Mouse (Mus musculus): ENCODE data around the gene Colec11. TPM values are rescaled to one million over a fixed set of nuclear protein-coding genes. Genes with fewer than 3 reads are reported as not detected.

Colec11 gene
- total RNA-seq, 2 experiments from 2014 or later: 4.2 to 6.3 TPM

GRCm38 (mm10) chr12:28607546-28608305 lies 15.5 kb downstream of the Colec11 start:
- no peak for DNase-seq (ENCODE audit: low spot score in 2 of 2)

- no peak for DNase-seq (ENCODE audit: low spot score in 2 of 2)
Measured at GRCm38 (mm10) chr12:28603494-28603893, 19.7 kb downstream of the Colec11 start.

- no peak for DNase-seq (ENCODE audit: low spot score in 2 of 2)
Measured at GRCm38 (mm10) chr12:28602259-28602658, 20.9 kb downstream of the Colec11 start.

- DNase-seq (ENCODE audit: low spot score in 2 of 2): no peak
Measured at GRCm38 (mm10) chr12:28598526-28598991, 24.6 kb downstream of the Colec11 start.

- no peak for DNase-seq (ENCODE audit: low spot score in 2 of 2)
Measured at GRCm38 (mm10) chr12:28598110-28598509, 25.1 kb downstream of the Colec11 start.

- DNase-seq (ENCODE audit: low spot score in 2 of 2): no peak
Measured at GRCm38 (mm10) chr12:28597699-28598098, 25.5 kb downstream of the Colec11 start.

GRCm38 (mm10) chr12:28596851-28597250 lies 26.3 kb downstream of the Colec11 start:
- no peak for DNase-seq (ENCODE audit: low spot score in 2 of 2)

- no peak for DNase-seq (ENCODE audit: low spot score in 2 of 2)
Measured at GRCm38 (mm10) chr12:28590428-28590827, 32.7 kb downstream of the Colec11 start.

GRCm38 (mm10) chr12:28589090-28589868 lies 33.9 kb downstream of the Colec11 start:
- DNase-seq (ENCODE audit: low spot score in 2 of 2): peak; percentile 72 to 81

- DNase-seq (ENCODE audit: low spot score in 2 of 2): no peak
Measured at GRCm38 (mm10) chr12:28587949-28588348, 35.2 kb downstream of the Colec11 start.

GRCm38 (mm10) chr12:28584036-28584435 lies 39.1 kb downstream of the Colec11 start:
- DNase-seq (ENCODE audit: low spot score in 2 of 2): no peak

- DNase-seq (ENCODE audit: low spot score in 2 of 2): no peak
Measured at GRCm38 (mm10) chr12:28582423-28582822, 40.8 kb downstream of the Colec11 start, which contains the start of gene Allc. Gene Allc, minus strand, starts transcription at chr12:28582523.

GRCm38 (mm10) chr12:28579132-28579531 lies 44.0 kb downstream of the Colec11 start:
- DNase-seq (ENCODE audit: low spot score in 2 of 2): no peak

- no peak for DNase-seq (ENCODE audit: low spot score in 2 of 2)
Measured at GRCm38 (mm10) chr12:28578147-28578546, 45.0 kb downstream of the Colec11 start.

- no peak for DNase-seq (ENCODE audit: low spot score in 2 of 2)
Measured at GRCm38 (mm10) chr12:28575366-28576070, 47.7 kb downstream of the Colec11 start.

- DNase-seq (ENCODE audit: low spot score in 2 of 2): no peak
Measured at GRCm38 (mm10) chr12:28572241-28572640, 50.9 kb downstream of the Colec11 start.

- no peak for DNase-seq (ENCODE audit: low spot score in 2 of 2)
Measured at GRCm38 (mm10) chr12:28552299-28552698, 70.9 kb downstream of the Colec11 start, which contains the start of gene Dcdc2c. Gene Dcdc2c, minus strand, starts transcription at chr12:28552399.

GRCm38 (mm10) chr12:28551775-28552174 lies 71.4 kb downstream of the Colec11 start:
- DNase-seq (ENCODE audit: low spot score in 2 of 2): no peak

GRCm38 (mm10) chr12:28548887-28549286 lies 74.3 kb downstream of the Colec11 start:
- no peak for DNase-seq (ENCODE audit: low spot score in 2 of 2)
